Mouse (Mus musculus) liver, adult (tissue): ENCODE data around the gene Tns3.

Experiments
- GATA4 ChIP-seq: IDR thresholded peaks from 2 replicates; pipeline ENCODE4 v1.6.1; 2014; ENCODE audit warnings: mild to moderate bottlenecking, low read length; ENCODE audit not compliant: insufficient replicate concordance

Tns3 gene

GRCm38 (mm10) chr11:8618301-8618700 is 46.0 kb downstream of the Tns3 start:
- TF ChIP-seq GATA4: no peak

GRCm38 (mm10) chr11:8615436-8615835 is 48.9 kb downstream of the Tns3 start:
- TF ChIP-seq GATA4: no peak

- peak; percentile 99 for TF ChIP-seq GATA4
These were observed 53.9 kb downstream of the Tns3 start for GRCm38 (mm10) chr11:8610456-8610855.

GRCm38 (mm10) chr11:8609873-8610272 is 54.5 kb downstream of the Tns3 start:
- no peak for TF ChIP-seq GATA4

GRCm38 (mm10) chr11:8607123-8607522 is 57.2 kb downstream of the Tns3 start:
- no peak for TF ChIP-seq GATA4

GRCm38 (mm10) chr11:8604789-8605569 is 59.4 kb downstream of the Tns3 start:
- TF ChIP-seq GATA4: no peak

GRCm38 (mm10) chr11:8602606-8603005 is 61.7 kb downstream of the Tns3 start:
- no peak for TF ChIP-seq GATA4

- no peak for TF ChIP-seq GATA4
These were observed 62.9 kb downstream of the Tns3 start for GRCm38 (mm10) chr11:8601411-8601821.

- TF ChIP-seq GATA4: no peak
These were observed 68.7 kb downstream of the Tns3 start for GRCm38 (mm10) chr11:8595642-8596041.

- no peak for TF ChIP-seq GATA4
These were observed 71.2 kb downstream of the Tns3 start for GRCm38 (mm10) chr11:8593172-8593571.

GRCm38 (mm10) chr11:8591271-8591670 is 73.1 kb downstream of the Tns3 start:
- TF ChIP-seq GATA4: no peak

- TF ChIP-seq GATA4: no peak
These were observed 75.0 kb downstream of the Tns3 start for GRCm38 (mm10) chr11:8589226-8589905.

- no peak for TF ChIP-seq GATA4
These were observed 76.4 kb downstream of the Tns3 start for GRCm38 (mm10) chr11:8587941-8588340.

GRCm38 (mm10) chr11:8586996-8587644 is 77.2 kb downstream of the Tns3 start:
- TF ChIP-seq GATA4: no peak

GRCm38 (mm10) chr11:8586374-8586773 is 78.0 kb downstream of the Tns3 start:
- TF ChIP-seq GATA4: no peak

GRCm38 (mm10) chr11:8585686-8586085 is 78.6 kb downstream of the Tns3 start:
- no peak for TF ChIP-seq GATA4
